Mouse (Mus musculus) G1E (cell line): ENCODE measurements at regions not wholly inside any gene's neighbourhood (a gene's known extent, or its start where the extent isn't known, plus 50 kb on each side); places are given as distances from the start of the nearest gene placed in this dataset.

Source experiments
- ATAC-seq: 2 replicates; pipeline ENCODE4 v1.8.0; 2016; ENCODE audit warnings: mild to moderate bottlenecking; ENCODE audit not compliant: insufficient number of reproducible peaks, poor library complexity, low FRiP score, severe bottlenecking; ENCODE audit errors: extremely low read depth
- DNase-seq: peaks from one replicate; pipeline ENCODE4 v3.0.0; 2012; ENCODE audit warnings: low spot score
- H3K27me3 ChIP-seq: 2 replicates; pipeline ENCODE4 v1.6.1; 2012; ENCODE audit warnings: mild to moderate bottlenecking, low read length, inconsistent platforms; ENCODE audit not compliant: insufficient read depth
- H3K36me3 ChIP-seq: replicated peaks from 2 replicates; pipeline ENCODE3; 2012; ENCODE audit warnings: mild to moderate bottlenecking, inconsistent platforms
- H3K4me1 ChIP-seq: 2 replicates; pipeline ENCODE4 v1.6.1; 2012; ENCODE audit warnings: low read depth, low read length, inconsistent platforms, mixed read lengths; ENCODE audit not compliant: insufficient read depth
- H3K4me3 ChIP-seq: 2 replicates; pipeline ENCODE4 v1.5.1; 2012; ENCODE audit warnings: low read depth, mild to moderate bottlenecking, inconsistent platforms, low read length, moderate library complexity, mixed read lengths
- H3K9me3 ChIP-seq: replicated peaks from 2 replicates; pipeline ENCODE4 v1.6.1; 2012; ENCODE audit warnings: inconsistent platforms
- CTCF ChIP-seq: IDR thresholded peaks from 2 replicates; pipeline ENCODE4 v1.5.1; 2012; ENCODE audit warnings: low read depth, low read length, inconsistent platforms, mixed read lengths
- GATA1 ChIP-seq: IDR thresholded peaks from 2 replicates; pipeline ENCODE4 v1.6.1; 2012; ENCODE audit warnings: borderline replicate concordance, low read length, inconsistent platforms, mixed read lengths
- GATA2 ChIP-seq: IDR thresholded peaks from 2 replicates; pipeline ENCODE4 v1.6.1; 2012; ENCODE audit warnings: low read depth, low read length, inconsistent platforms, borderline replicate concordance
- POLR2AphosphoS5 ChIP-seq: IDR thresholded peaks from 2 replicates; pipeline ENCODE4 v1.6.1; 2012; ENCODE audit warnings: low read depth, low read length, inconsistent platforms; ENCODE audit not compliant: insufficient replicate concordance
- TAL1 ChIP-seq: conservative IDR thresholded peaks from 2 replicates; pipeline ENCODE4 v1.6.1; 2012; ENCODE audit warnings: low read depth, low read length, inconsistent platforms, mixed read lengths

DNA sequence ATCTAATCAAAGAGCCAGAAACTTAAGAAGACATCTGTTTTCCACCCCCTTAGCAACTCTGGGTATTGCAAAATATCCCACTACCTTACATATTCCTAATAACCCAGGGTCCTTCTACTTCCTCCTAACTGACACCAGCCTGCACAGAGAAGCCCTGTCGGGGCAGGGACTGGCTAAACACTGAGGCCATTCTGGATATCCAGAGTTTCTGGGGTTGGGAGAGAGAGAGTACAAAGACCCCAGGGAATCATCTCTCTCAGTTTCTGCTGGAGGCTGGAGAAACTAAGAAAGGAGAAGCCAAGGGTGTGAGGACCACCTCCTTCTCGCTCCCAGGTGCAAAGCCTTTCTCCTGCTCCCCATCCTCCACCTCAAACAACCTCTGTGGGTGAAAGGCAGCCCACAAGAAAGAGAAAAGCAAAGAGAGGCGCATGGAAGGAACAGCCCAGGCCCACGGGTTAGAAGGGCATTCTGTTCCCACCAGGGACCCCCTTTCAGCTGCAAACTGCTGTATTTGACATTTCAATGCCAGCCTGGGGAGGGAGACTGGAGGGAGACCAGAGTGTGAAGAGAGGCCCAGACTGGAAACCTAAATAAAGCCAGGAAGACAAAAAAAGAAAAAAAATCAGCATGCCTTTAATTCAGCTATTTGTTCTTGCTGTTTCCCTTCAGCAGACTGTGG lies 152.9 kb upstream of the Rgma start:
- TF ChIP-seq GATA2 (no peak), CTCF (no peak), GATA1 (no peak), TAL1 (no peak), POLR2AphosphoS5 (no peak)
- Histone ChIP-seq H3K9me3 (peaks cover 12% of the 10 kb centered on the region), H3K4me3 (no peak overlapping the region), H3K4me1 (no peaks in the 10 kb centered on the region), H3K36me3 (no peaks in the 10 kb centered on the region), H3K27me3 (no peaks in the 10 kb centered on the region)
- DNase-seq (no peak), ATAC-seq (no peak)

DNA sequence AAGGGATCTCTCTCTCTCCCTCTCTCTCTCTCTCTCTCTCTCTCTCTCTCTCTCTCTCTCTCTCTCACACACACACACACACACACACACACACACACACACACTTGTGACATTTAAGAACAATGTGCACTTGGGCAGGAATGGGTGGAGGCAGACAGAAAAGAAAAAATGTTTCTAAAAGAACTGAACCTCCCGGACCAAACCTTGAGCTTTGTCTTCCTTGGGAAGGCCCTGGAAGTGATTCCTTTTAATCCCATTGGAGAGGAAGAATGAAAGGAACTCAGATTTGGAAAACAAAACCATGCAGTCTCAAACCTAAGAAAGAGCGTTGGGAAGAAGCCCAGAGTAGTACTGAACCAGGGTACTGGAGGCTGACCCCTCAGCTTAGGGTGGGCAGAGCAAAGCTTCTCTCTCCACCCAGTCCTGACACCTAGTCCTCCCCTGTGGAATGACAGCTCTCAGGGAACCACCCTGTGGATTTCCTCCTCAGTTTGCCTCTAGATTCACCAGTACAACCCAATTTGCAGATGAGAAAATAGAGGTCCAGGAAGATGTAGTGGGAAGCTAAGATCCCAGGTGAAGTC lies 152.3 kb upstream of the Rgma start:
- no peak for DNase-seq
- Histone ChIP-seq H3K9me3 (peaks cover 13% of the 10 kb centered on the region), H3K27me3 (no peaks in the 10 kb centered on the region), H3K36me3 (no peaks in the 10 kb centered on the region), H3K4me1 (no peaks in the 10 kb centered on the region), H3K4me3 (no peak overlapping the region)
- ATAC-seq, result no peak
- TF ChIP-seq GATA2, result no peak

DNA sequence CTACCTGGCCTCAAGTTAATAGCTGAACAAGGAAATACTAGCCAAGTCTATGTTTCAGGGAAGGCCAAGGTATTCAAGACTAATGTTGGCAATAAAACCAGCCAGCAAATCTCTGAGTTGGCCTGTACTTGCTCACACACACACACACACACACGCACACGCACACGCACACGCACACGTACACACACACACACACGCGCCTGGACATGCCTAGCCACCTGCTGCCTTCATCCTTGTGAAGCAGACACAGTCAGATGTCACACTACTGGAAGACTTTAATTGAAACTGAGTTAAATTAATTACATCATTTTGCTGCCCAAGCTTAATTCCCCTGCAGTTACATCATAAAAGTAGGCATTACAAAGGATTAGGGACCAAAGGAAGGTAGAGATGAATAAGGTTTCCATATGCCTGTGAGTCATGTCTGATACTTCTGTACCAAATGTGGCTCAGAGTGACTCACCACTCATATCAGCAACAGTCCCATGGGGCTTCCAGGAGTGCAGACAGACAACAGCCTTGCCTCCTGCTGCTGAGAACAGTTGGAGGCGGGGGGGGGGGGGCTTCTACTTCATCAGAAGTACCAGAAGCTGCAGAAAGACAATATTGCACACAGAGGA lies 141.7 kb upstream of the Rgma start:
- Histone ChIP-seq H3K9me3 (peaks cover 38% of the 10 kb centered on the region), H3K27me3 (no peaks in the 10 kb centered on the region), H3K4me3 (no peak overlapping the region), H3K4me1 (no peaks in the 10 kb centered on the region), H3K36me3 (no peaks in the 10 kb centered on the region)
- TF ChIP-seq GATA1 (no peak), GATA2 (no peak), CTCF (no peak), POLR2AphosphoS5 (no peak), TAL1 (no peak)
- ATAC-seq (no peak), DNase-seq (no peak)

DNA sequence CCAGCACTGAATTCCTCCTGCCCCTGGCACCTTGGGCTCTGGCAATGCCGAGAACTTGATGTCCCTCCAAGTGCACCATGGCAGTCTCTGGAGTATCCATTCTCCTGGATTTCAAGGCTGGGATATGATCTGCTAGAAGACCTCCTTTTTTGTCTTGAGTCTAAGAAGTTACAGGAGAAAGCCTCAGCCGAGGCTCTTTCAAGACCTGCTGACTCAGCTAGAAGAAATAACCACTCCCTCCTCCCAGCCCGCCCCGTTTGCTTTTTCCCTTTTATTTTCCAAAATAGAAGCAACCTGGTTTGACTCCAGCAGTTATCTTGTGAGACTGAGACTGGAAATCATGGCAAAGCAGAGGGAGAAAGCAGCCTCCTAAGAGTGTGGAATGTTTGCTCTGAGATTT lies 136.8 kb upstream of the Rgma start:
- Histone ChIP-seq H3K9me3 (peaks cover 38% of the 10 kb centered on the region), H3K27me3 (no peaks in the 10 kb centered on the region), H3K4me1 (no peaks in the 10 kb centered on the region), H3K36me3 (no peaks in the 10 kb centered on the region), H3K4me3 (no peak overlapping the region)
- DNase-seq, result no peak
- TF ChIP-seq GATA2 (no peak), TAL1 (no peak), GATA1 (no peak), POLR2AphosphoS5 (no peak), CTCF (no peak)
- no peak for ATAC-seq

DNA sequence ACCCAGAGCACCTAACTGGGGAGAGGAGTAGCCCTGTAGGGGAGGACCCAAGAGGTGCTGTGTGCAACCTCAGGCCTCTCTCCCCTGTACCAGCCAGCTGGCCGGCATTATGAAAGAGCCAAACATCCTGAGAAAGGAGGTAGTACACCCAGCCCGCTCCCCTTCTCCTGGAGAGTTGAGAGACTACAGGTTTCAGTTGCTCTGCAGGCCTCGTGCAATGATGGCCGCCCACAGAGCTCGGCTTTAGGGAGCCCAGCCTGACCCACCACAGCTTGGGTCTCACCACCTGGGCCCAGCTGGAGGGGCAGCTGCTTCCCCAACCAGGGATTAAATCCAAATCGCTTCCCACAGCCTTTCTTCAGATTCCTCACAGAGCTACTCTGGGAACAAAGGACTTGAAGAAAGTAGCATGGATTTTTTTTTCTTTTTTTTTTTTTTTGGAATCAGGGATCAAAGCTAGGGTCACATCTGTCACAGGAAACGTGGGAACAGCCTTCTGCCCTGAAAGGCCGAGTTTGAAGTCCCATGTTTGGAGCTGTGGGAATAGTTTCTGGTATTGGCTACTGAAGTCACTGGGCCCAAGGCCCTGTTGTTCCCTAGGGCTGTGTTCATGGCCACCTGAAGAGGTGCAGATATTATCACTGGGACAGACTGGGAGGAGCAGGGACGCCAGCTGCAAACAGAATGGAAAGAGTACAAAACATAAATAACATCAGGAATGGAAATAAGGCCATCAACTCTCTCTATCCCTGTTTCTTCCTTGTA lies 131.5 kb upstream of the Rgma start:
- Histone ChIP-seq H3K4me1 (no peaks in the 10 kb centered on the region), H3K9me3 (peaks cover 32% of the 10 kb centered on the region), H3K36me3 (no peaks in the 10 kb centered on the region), H3K27me3 (no peaks in the 10 kb centered on the region), H3K4me3 (no peak overlapping the region)
- DNase-seq, result no peak
- TF ChIP-seq TAL1 (no peak), POLR2AphosphoS5 (no peak), GATA1 (no peak), GATA2 (no peak), CTCF (no peak)
- ATAC-seq, result no peak

DNA sequence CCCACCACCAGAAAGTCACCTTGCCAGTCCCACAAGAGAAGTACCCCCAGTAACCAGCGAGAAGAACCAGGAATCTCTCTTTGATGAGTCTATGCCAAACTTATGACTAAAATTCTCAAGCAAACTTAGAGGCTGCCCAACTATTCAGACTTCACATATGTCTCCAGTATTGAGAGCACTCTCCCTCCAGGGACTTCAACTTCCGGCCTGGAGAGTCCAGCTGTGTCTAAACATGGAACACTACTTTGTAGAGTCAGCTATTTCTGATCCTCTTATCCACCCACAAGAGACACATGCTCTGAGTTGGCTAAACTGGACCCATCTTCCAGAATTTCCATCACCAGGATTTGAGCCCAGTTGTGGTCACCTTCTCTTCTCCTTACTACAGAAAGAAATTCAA lies 129.9 kb upstream of the Rgma start:
- H3K9me3 ChIP-seq, result peaks cover 38% of the 10 kb centered on the region
- ATAC-seq (no peak), DNase-seq (no peak)
- no peaks in the 10 kb centered on the region for H3K4me1 ChIP-seq
- no peaks in the 10 kb centered on the region for H3K27me3 ChIP-seq
- no peak overlapping the region for H3K4me3 ChIP-seq
- H3K36me3 ChIP-seq, result no peaks in the 10 kb centered on the region
- TF ChIP-seq TAL1 (no peak), GATA2 (no peak), GATA1 (no peak), CTCF (no peak), POLR2AphosphoS5 (no peak)
